Comparison of ENCODE assay signal across 25 mouse cellular contexts in genomic region chr5:148251847-148252246, GRCm38 (mm10).
DNase-seq lines count a peak whose midpoint lies in the region; ATAC-seq and TF ChIP-seq lines count a peak whose summit lies in the region.
"Had no signal": no experiment of that assay in that cellular context is flagged by ENCODE, and none has a peak within 500 bp of the region (broad histone marks: within the 10 kb centered on the region; RNA-seq: fewer than 3 reads in every experiment).

No protein-coding gene starts in this region.

- ATAC-seq in heart, embryonic 11.5 days (replicated peaks; ENCODE audit: insufficient number of reproducible peaks, low FRiP score, low TSS enrichment) = no peak
- ATAC-seq in heart, embryonic 16.5 days (replicated peaks; ENCODE audit: extremely low read depth, insufficient read depth, low FRiP score) = peak; percentile 37; the same call in 1 of the 2 replicates
- ATAC-seq in megakaryocyte, adult 5-6 weeks (ENCODE audit: poor library complexity, severe bottlenecking) = no peak
- ATAC-seq: hindbrain, postnatal 0 days; intestine, postnatal 0 days; Patski had no signal

- H3K27ac ChIP-seq in heart, embryonic 11.5 days (ENCODE audit: low read depth, low read length) = peak overlapping the region; percentile 70
- H3K27ac ChIP-seq in heart, embryonic 16.5 days (ENCODE audit: low read length) = peak overlapping the region; percentile 85
- H3K27ac ChIP-seq in cerebellum, adult 2 months (ENCODE audit: insufficient read depth, low read length) = no peak overlapping the region
- H3K27ac ChIP-seq: hindbrain, embryonic 10.5 days; hindbrain, postnatal 0 days; liver, embryonic 15.5 days; neural tube, embryonic 13.5 days had no signal

- H3K27me3 ChIP-seq in heart, embryonic 11.5 days (ENCODE audit: control insufficient read depth, insufficient read depth, low read length) = no peaks in the 10 kb centered on the region
- H3K27me3 ChIP-seq in heart, embryonic 16.5 days (ENCODE audit: control insufficient read depth, insufficient read depth, low read length) = no peaks in the 10 kb centered on the region
- no peaks in the 10 kb centered on the region for H3K27me3 ChIP-seq in megakaryocyte, embryonic 14.5 days (replicated peaks)
- no peaks in the 10 kb centered on the region for H3K27me3 ChIP-seq in cerebellum, adult 2 months (ENCODE audit: control insufficient read depth, insufficient read depth, low read length)
- H3K27me3 ChIP-seq: liver, embryonic 15.5 days; neural tube, embryonic 13.5 days had no signal

- H3K4me1 ChIP-seq in heart, embryonic 11.5 days (ENCODE audit: control insufficient read depth, insufficient read depth, low read length) = 0 out of 2 replicates have a peak, but pooled peaks cover 3% of the 10 kb centered on the region
- peaks cover 21% of the 10 kb centered on the region for H3K4me1 ChIP-seq in heart, embryonic 16.5 days (ENCODE audit: control insufficient read depth, insufficient read depth, low read length)
- H3K4me1 ChIP-seq in megakaryocyte, embryonic 14.5 days = no peaks in the 10 kb centered on the region
- no peaks in the 10 kb centered on the region for H3K4me1 ChIP-seq in cerebellum, adult 2 months (ENCODE audit: control insufficient read depth, insufficient read depth, low read length)
- H3K4me1 ChIP-seq: liver, embryonic 15.5 days; neural tube, embryonic 13.5 days had no signal

- H3K4me3 ChIP-seq in heart, embryonic 11.5 days (ENCODE audit: low read depth, low read length) = no peak overlapping the region
- H3K4me3 ChIP-seq in heart, embryonic 16.5 days (ENCODE audit: low read length) = no peak overlapping the region
- H3K4me3 ChIP-seq in megakaryocyte, embryonic 14.5 days (replicated peaks) = peak overlapping the region; percentile 38
- H3K4me3 ChIP-seq in cerebellum, adult 2 months (replicated peaks; ENCODE audit: insufficient read depth, low read depth, low read length) = no peak overlapping the region
- H3K4me3 ChIP-seq: erythroblast, embryonic 14.5 days; hindbrain, embryonic 10.5 days; liver, embryonic 15.5 days; neural tube, embryonic 13.5 days had no signal

- intact Hi-C loops in heart, postnatal 14 days (cut with DNase I) = no loop called here
- intact Hi-C loops in heart, postnatal 25 days (cut with DNase I) = no loop called here

- no peaks in the 10 kb centered on the region; the same call in 1 of the 2 replicates for H3K9me3 ChIP-seq in heart, embryonic 11.5 days (replicated peaks; ENCODE audit: control insufficient read depth, low read length)
- H3K9me3 ChIP-seq in heart, embryonic 16.5 days (replicated peaks; ENCODE audit: control insufficient read depth, low read length) = no peaks in the 10 kb centered on the region
- H3K9me3 ChIP-seq in megakaryocyte, embryonic 14.5 days = peaks cover 54% of the 10 kb centered on the region
- H3K9me3 ChIP-seq: hindbrain, embryonic 10.5 days; liver, embryonic 15.5 days; neural tube, embryonic 13.5 days had no signal

- H3K4me2 ChIP-seq in heart, embryonic 11.5 days = no peak overlapping the region
- no peak overlapping the region for H3K4me2 ChIP-seq in heart, embryonic 16.5 days (ENCODE audit: low read depth, low read length)
- H3K4me2 ChIP-seq: liver, embryonic 15.5 days; lung, embryonic 14.5 days; midbrain, embryonic 11.5 days; neural tube, embryonic 13.5 days had no signal

- no peak for DNase-seq in heart, postnatal 14 days
- no peak for DNase-seq in heart, postnatal 25 days (ENCODE audit: low spot score)
- DNase-seq in cerebellum, adult 2 months = no peak
- DNase-seq: adrenal gland, postnatal 10 days; cerebellum, adult 9-10 months; embryo, embryonic 11 days; kidney, adult 9 months; kidney, postnatal 10 days; layer of hippocampus, postnatal 36 days; lung, embryonic 14.5 days; lung, postnatal 14 days; thymus, adult 2 months; thymus, postnatal 36 days had no signal

- TF ChIP-seq CTCF in cerebellum, adult 2 months (IDR thresholded peaks at IDR 0.05; ENCODE audit: borderline replicate concordance, insufficient read depth, low read depth, low read length) = no peak

- TF ChIP-seq POLR2A in cerebellum, adult 2 months (IDR thresholded peaks at IDR 0.05; ENCODE audit: borderline replicate concordance, insufficient read depth, low read length) = no peak

- no peaks in the 10 kb centered on the region for H3K36me3 ChIP-seq in heart, embryonic 11.5 days (ENCODE audit: control insufficient read depth, insufficient read depth, low read length)
- H3K36me3 ChIP-seq in heart, embryonic 16.5 days (ENCODE audit: control insufficient read depth, insufficient read depth) = no peaks in the 10 kb centered on the region
- no peaks in the 10 kb centered on the region for H3K36me3 ChIP-seq in megakaryocyte, embryonic 14.5 days (replicated peaks; ENCODE audit: low read length)
- H3K36me3 ChIP-seq: hindbrain, embryonic 10.5 days; liver, embryonic 15.5 days; neural tube, embryonic 13.5 days had no signal

- no peak overlapping the region; the same call in 1 of the 2 replicates for H3K9ac ChIP-seq in heart, embryonic 11.5 days (ENCODE audit: low read depth, low read length)
- peak overlapping the region; percentile 40; the same call in 1 of the 2 replicates for H3K9ac ChIP-seq in heart, embryonic 16.5 days (ENCODE audit: low read length)
- H3K9ac ChIP-seq: liver, embryonic 15.5 days; lung, embryonic 14.5 days; neural tube, embryonic 13.5 days had no signal
